Mouse (Mus musculus) midbrain, embryonic 14.5 days (tissue): ENCODE measurements around the gene Abca13. TPM values are rescaled to one million over a fixed set of nuclear protein-coding genes. Genes with fewer than 3 reads are reported as not detected.
A peak's percentile ranks its signal among the peaks of the same experiment; 100 is the strongest.
"Not testable (repeated sequence)": the region's sequence is repeated elsewhere in the genome, so short reads cannot be mapped to it uniquely, and the experiment has no call there.

Experiments
- ATAC-seq: fragments of 200-750 bp; cut with Nextera tagmentation; 2 replicates; pipeline ENCODE4 v1.8.0; 2017; ENCODE audit warnings: moderate number of reproducible peaks, moderate library complexity; ENCODE audit not compliant: low FRiP score, low TSS enrichment
- DNase-seq: peaks from one replicate; pipeline ENCODE4 v3.0.0-alpha.2; 2015
- H3K27ac ChIP-seq: fragments of 300-500 bp; sonication (generic); replicated peaks from 2 replicates; pipeline ENCODE4 v1.5.1; 2014; ENCODE audit warnings: mild to moderate bottlenecking, low read depth, low read length, moderate library complexity
- H3K27me3 ChIP-seq: fragments of 300-500 bp; sonication (generic); 2 replicates; pipeline ENCODE4 v1.6.1; 2014; ENCODE audit warnings: low read length, control low read depth, mixed read lengths; ENCODE audit not compliant: control insufficient read depth, insufficient read depth
- H3K36me3 ChIP-seq: fragments of 300-500 bp; sonication (generic); 2 replicates; pipeline ENCODE4 v1.6.1; 2014; ENCODE audit warnings: low read length, control low read depth; ENCODE audit not compliant: control insufficient read depth, insufficient read depth
- H3K4me1 ChIP-seq: fragments of 300-500 bp; sonication (generic); 2 replicates; pipeline ENCODE4 v1.6.1; 2014; ENCODE audit warnings: mild to moderate bottlenecking, antibody characterized with exemption, low read length, control low read depth; ENCODE audit not compliant: control insufficient read depth, insufficient read depth
- H3K4me2 ChIP-seq: fragments of 300-500 bp; sonication (generic); 2 replicates; pipeline ENCODE4 v1.6.1; 2014; ENCODE audit warnings: mild to moderate bottlenecking, low read length, moderate library complexity
- H3K4me3 ChIP-seq: fragments of 300-500 bp; sonication (generic); replicated peaks from 2 replicates; pipeline ENCODE4 v1.5.1; 2014; ENCODE audit warnings: low read depth, low read length
- H3K9ac ChIP-seq: fragments of 300-500 bp; sonication (generic); replicated peaks from 2 replicates; pipeline ENCODE4 v1.6.1; 2014; ENCODE audit warnings: mild to moderate bottlenecking, low read length, moderate library complexity
- H3K9me3 ChIP-seq: fragments of 300-500 bp; sonication (generic); 2 replicates; pipeline ENCODE4 v1.6.1; 2016; ENCODE audit warnings: low read length, control low read depth, mixed read lengths; ENCODE audit not compliant: control insufficient read depth
- WGBS: fragments of 180-500 bp; shearing (Covaris S2); extraction: QIAGEN DNeasy Blood & Tissue Kit; methylation state at CpG from one replicate; pipeline ENCODE4 v1.1.7; 2014; 5-methylcytosine and 5-hydroxymethylcytosine counted together
- polyA plus RNA-seq: library from polyadenylated mRNA; unstranded; fragments of >200 nt; fragmentation: Nextera tagmentation; extraction: Ambion mirVana; gene quantifications from 2 replicates; pipeline ENCODE4 v1.2.1, GENCODE M21; 2014

The Abca13 gene
- polyA plus RNA-seq, 1 experiment from 2014 or later = 0.18 TPM

DNA sequence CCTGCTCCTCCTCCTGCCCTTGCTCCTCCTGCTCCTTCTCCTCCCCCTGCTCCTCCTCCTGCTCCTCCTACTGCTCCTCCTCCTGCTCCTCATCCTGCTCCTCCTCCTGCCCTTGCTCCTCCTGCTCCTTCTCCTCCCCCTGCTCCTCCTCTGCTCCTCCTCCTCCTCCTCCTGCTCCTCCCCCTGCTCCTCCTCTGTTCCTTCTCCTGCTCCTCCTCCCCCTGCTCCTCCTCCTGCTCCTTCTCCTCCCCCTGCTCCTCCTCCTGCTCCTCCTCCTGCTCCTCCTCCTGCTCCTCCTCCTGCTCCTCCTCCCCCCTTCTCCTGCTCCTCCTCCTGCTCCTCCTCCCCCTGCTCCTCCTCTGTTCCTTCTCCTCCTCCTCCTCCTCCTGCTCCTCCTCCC, 2.3 kb upstream of the Abca13 start:
- H3K27me3 ChIP-seq, H3K4me1 ChIP-seq, H3K9me3 ChIP-seq, DNase-seq, H3K4me2 ChIP-seq, H3K36me3 ChIP-seq, H3K4me3 ChIP-seq, H3K27ac ChIP-seq, H3K9ac ChIP-seq, ATAC-seq: not testable (repeated sequence)

DNA sequence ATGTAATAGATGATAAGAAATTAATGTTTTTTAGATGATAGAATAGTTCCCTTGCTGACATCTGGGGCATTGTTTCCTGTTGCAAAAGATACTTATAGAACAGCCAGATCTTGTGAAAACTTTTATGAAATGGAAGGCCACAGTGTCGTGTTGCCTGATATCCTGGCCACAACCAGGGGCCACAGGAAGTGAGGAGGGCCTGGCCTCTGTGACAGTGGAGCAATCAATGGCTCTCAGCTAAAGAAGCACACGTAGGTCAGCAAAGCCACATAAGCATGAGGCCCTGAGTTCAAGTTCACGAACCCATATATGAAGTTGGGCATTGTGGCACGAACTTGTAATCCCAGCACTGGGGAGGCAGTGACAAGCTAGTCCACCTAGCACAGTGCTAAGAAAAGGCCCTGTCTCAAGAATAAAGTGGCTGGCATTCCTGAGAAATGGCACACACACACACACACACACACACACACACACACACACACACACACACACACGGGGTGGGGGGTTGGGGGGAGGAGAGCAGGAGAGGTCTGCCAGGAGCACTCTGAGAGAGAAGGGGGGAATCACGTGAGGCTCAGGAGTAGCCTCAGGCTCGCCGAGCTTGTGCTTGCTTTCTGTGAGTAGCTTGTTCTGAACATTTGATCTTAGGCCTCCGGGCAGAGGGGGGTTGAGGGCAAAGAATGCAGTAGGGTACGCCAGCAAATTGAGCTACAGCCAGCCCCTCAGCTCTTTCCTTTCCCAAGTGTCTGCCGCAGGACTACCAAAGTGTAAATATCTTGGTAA, 779 bp upstream of the Abca13 start:
- Histone ChIP-seq H3K27ac (no peak overlapping the region), H3K4me2 (no peak overlapping the region), H3K27me3 (no peaks in the 10 kb centered on the region), H3K4me1 (no peaks in the 10 kb centered on the region), H3K9me3 (no peaks in the 10 kb centered on the region), H3K36me3 (no peaks in the 10 kb centered on the region), H3K4me3 (no peak overlapping the region), H3K9ac (no peak overlapping the region)
- 36% methylated on average over 11 of the region's 11 CpGs for WGBS
- ATAC-seq = peak; percentile 67; the same call in 1 of the 2 replicates
- DNase-seq = peak; percentile 60

DNA sequence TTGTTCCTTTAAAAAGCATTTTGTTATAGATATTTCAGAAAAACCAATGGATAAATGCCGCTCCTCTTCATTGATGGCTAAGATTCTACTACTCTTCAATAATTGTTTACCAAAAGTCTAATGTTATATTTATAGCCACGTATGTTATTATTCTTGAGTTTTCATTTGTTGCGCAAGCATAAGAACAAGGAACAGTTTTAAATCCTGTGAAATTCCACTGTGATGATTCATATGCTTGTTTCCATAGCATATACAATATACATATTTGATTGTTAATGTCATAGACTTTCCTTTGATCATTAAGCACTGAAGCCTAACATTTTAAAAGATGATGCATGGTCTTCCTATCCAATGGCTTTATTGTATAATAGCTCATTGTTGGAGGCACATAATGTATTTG, 3.1 kb downstream of the Abca13 start:
- ATAC-seq (no peak), DNase-seq (no peak)
- Histone ChIP-seq H3K9ac (no peak overlapping the region), H3K27me3 (no peaks in the 10 kb centered on the region), H3K36me3 (no peaks in the 10 kb centered on the region), H3K4me1 (no peaks in the 10 kb centered on the region), H3K9me3 (no peaks in the 10 kb centered on the region), H3K4me2 (no peak overlapping the region), H3K4me3 (no peak overlapping the region), H3K27ac (no peak overlapping the region)
- 94% methylated on average over 3 of the region's 3 CpGs for WGBS

DNA sequence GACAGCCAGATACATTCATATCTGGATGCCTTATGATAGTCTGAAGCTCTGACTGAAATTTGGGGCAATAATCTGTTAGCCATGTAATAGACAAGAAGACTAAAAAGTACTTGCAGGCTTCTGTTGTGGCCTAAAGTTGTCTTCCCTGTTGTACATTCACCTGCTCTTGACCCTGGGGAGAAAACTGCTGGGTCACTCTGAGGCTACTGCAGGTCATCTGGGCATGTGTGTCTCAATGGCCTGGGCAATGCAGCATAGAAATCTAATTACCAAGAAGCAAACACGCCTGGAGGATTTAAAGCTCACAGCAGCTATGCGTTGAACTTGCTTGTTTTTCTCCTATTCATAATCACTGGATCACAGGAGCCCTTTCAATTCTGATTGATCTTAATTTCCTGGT, 8.1 kb downstream of the Abca13 start:
- no peak for ATAC-seq
- no peak for DNase-seq
- H3K27ac ChIP-seq = no peak overlapping the region
- no peak overlapping the region for H3K4me2 ChIP-seq
- no peaks in the 10 kb centered on the region for H3K27me3 ChIP-seq
- 66% methylated on average over 2 of the region's 2 CpGs for WGBS
- H3K9ac ChIP-seq = no peak overlapping the region
- H3K36me3 ChIP-seq = no peaks in the 10 kb centered on the region
- H3K4me1 ChIP-seq = no peaks in the 10 kb centered on the region
- H3K4me3 ChIP-seq = no peak overlapping the region
- H3K9me3 ChIP-seq = no peaks in the 10 kb centered on the region

DNA sequence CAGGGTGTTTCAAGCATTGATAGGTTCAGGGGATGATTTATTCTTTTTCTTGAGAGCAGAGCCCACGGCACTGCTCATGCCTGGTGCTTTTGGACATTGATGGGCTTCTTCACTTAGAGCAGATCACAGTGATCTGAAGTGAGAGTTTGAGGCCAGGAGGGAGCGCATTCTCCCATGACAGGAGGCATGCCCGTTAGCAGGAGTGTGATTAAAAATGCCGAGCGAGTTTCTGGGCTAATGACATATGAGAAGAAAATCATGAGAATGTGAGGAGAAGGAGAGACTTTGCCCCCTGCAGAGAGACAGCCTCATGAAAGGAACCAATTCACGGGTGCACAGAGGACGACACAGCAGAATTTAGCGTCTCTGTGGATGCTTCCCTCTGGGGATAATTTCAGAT, 19.0 kb downstream of the Abca13 start:
- WGBS = 63% methylated on average over 8 of the region's 8 CpGs
- Histone ChIP-seq H3K4me3 (no peak overlapping the region), H3K27ac (no peak overlapping the region), H3K9ac (no peak overlapping the region), H3K36me3 (no peaks in the 10 kb centered on the region), H3K4me2 (no peak overlapping the region), H3K9me3 (no peaks in the 10 kb centered on the region), H3K4me1 (no peaks in the 10 kb centered on the region), H3K27me3 (no peaks in the 10 kb centered on the region)
- DNase-seq (no peak), ATAC-seq (no peak)

DNA sequence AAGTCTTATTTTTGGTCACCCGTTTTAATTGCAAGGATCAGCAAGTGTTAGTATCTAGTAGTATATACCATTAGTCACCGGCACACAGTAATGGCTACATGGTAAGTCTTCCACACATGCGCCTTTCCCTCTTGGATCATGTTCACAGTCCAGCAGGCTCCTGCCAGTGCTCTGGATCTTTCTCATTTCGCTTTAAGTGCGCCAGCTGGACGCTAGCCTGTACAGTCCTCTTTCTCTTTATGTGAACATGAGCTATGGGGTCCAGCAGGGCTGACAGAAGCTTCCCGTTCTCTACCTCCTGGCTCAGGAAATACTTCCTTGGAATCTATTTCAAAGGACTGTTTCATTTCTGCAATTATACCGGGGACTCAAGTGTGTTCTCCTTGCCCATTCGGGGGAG, 21.8 kb downstream of the Abca13 start:
- DNase-seq = no peak
- Histone ChIP-seq H3K4me1 (no peaks in the 10 kb centered on the region), H3K36me3 (no peaks in the 10 kb centered on the region), H3K4me2 (no peak overlapping the region), H3K27ac (no peak overlapping the region), H3K27me3 (no peaks in the 10 kb centered on the region), H3K9me3 (no peaks in the 10 kb centered on the region), H3K4me3 (no peak overlapping the region), H3K9ac (no peak overlapping the region)
- ATAC-seq = no peak
- WGBS = 93% methylated on average over 9 of the region's 9 CpGs

DNA sequence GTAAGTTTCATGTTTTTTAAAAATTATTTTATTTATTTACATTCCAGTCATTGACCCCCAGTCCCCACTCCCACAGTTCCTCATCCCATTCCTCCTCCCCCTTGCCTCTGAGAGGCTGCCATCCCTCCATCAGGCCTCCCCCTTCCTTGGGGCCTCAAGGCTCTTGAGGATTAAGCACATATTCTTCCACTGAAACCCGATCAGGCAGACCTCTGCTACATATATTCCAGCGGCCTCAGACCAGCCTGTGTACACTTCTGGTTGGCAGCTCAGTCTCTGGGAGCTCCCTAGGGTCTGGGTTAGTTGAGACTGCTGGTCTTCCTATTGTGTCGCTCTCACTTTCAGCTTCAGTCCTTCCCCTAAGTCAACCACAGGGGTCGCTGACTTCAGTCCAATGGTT, 24.5 kb downstream of the Abca13 start:
- Histone ChIP-seq H3K4me3 (no peak overlapping the region), H3K9me3 (no peaks in the 10 kb centered on the region), H3K27ac (no peak overlapping the region), H3K36me3 (no peaks in the 10 kb centered on the region), H3K4me1 (no peaks in the 10 kb centered on the region), H3K9ac (no peak overlapping the region), H3K4me2 (no peak overlapping the region), H3K27me3 (no peaks in the 10 kb centered on the region)
- WGBS = 29% methylated on average over 4 of the region's 4 CpGs
- ATAC-seq (no peak), DNase-seq (no peak)

DNA sequence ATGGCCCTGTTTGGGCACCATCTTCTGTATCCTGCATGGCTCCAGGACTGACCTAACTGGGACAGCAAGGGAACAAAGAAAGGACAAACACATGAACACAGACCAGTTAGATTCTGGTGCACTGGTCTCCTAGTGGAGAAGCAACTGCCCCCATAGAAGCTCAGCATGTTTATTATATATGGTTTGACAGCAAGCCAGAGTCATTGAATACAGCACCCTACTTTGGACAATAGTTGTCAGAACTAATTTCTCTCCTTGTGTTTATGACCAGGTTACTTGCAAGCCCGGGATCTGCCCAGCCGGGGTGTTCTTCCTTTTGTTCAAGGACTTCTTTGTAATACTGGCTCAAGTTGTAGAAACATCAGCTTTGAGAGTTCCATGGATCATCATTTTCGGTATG, 28.8 kb downstream of the Abca13 start:
- Histone ChIP-seq H3K36me3 (no peaks in the 10 kb centered on the region), H3K27me3 (no peaks in the 10 kb centered on the region), H3K4me1 (no peaks in the 10 kb centered on the region), H3K4me3 (no peak overlapping the region), H3K4me2 (no peak overlapping the region), H3K27ac (no peak overlapping the region), H3K9ac (no peak overlapping the region), H3K9me3 (no peaks in the 10 kb centered on the region)
- DNase-seq = no peak
- WGBS = 75% methylated on average over 3 of the region's 3 CpGs
- ATAC-seq = no peak

DNA sequence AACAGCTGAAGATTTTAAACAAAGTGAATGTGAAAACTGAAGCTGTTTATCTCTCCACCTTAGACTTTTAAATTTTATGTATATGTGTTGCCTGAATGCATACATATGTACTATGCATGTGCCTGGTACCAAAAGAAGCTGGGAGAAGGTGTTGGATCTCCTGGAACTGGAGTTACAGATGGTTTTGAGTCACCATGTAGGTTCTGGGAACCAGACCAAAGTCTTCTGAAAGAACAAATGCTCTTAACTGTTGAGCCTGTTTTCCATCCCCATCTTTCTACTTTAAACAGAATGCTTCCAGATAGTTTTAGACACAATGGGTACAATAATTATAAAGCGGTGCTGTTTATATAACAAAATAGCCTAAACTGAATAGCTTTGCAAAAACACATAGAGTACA, 29.9 kb downstream of the Abca13 start:
- DNase-seq (no peak), ATAC-seq (no peak)
- 100% methylated on average over 1 of the region's 1 CpGs for WGBS
- no peak overlapping the region for H3K4me2 ChIP-seq
- no peak overlapping the region for H3K4me3 ChIP-seq
- no peak overlapping the region for H3K9ac ChIP-seq
- no peaks in the 10 kb centered on the region for H3K4me1 ChIP-seq
- no peaks in the 10 kb centered on the region for H3K9me3 ChIP-seq
- H3K36me3 ChIP-seq = no peaks in the 10 kb centered on the region
- H3K27me3 ChIP-seq = no peaks in the 10 kb centered on the region
- H3K27ac ChIP-seq = no peak overlapping the region
